Mouse (Mus musculus): Measurements from ENCODE around the gene Iffo2. TPM values are rescaled to one million over a fixed set of nuclear protein-coding genes. Genes with fewer than 3 reads are reported as not detected.
"Not testable (repeated sequence)": the region's sequence is repeated elsewhere in the genome, so short reads cannot be mapped to it uniquely, and the experiment has no call there.

The Iffo2 gene
- polyA plus RNA-seq (2016; fragmentation: Nextera tagmentation; extraction: Ambion mirVana): 4.8 and 4.9 TPM in 2 replicates

- H3K27me3 ChIP-seq (replicated peaks): peaks cover 12% of the 10 kb centered on the region; the same call in 1 of the 2 replicates
- not testable (repeated sequence) for H3K4me1 ChIP-seq (replicated peaks); H3K9ac ChIP-seq; H3K4me2 ChIP-seq; H3K4me3 ChIP-seq; ATAC-seq (ENCODE audit: insufficient number of reproducible peaks, low FRiP score); H3K36me3 ChIP-seq; H3K9me3 ChIP-seq (replicated peaks); H3K27ac ChIP-seq (ENCODE audit: poor library complexity, severe bottlenecking)
- WGBS: 81% methylated on average over 5 of the region's 5 CpGs
These were observed at the start of gene Iffo2 for GRCm38 (mm10) chr4:139530248-139530647. TSS of gene Iffo2 (plus strand) at chr4:139530548.

GRCm38 (mm10) chr4:139481400-139481799, 48.9 kb upstream of the Iffo2 start:
- H3K4me1 ChIP-seq (replicated peaks): peaks cover 17% of the 10 kb centered on the region
- no peak overlapping the region for H3K9ac ChIP-seq
- H3K9me3 ChIP-seq (replicated peaks): no peaks in the 10 kb centered on the region
- no peak overlapping the region for H3K4me2 ChIP-seq
- no peaks in the 10 kb centered on the region for H3K27me3 ChIP-seq (replicated peaks)
- peaks cover 99% of the 10 kb centered on the region for H3K36me3 ChIP-seq
- WGBS: 35% methylated on average over 1 of the region's 1 CpGs
- H3K4me3 ChIP-seq: no peak overlapping the region
- H3K27ac ChIP-seq (ENCODE audit: poor library complexity, severe bottlenecking): peak overlapping the region; percentile 43; the same call in 1 of the 2 replicates
- ATAC-seq (ENCODE audit: insufficient number of reproducible peaks, low FRiP score): peak; percentile 64

- no peak overlapping the region for H3K27ac ChIP-seq (ENCODE audit: poor library complexity, severe bottlenecking)
- H3K9ac ChIP-seq: no peak overlapping the region
- no peak overlapping the region for H3K4me2 ChIP-seq
- ATAC-seq (ENCODE audit: insufficient number of reproducible peaks, low FRiP score): no peak
- 92% methylated on average over 8 of the region's 8 CpGs for WGBS
- no peaks in the 10 kb centered on the region for H3K9me3 ChIP-seq (replicated peaks)
- H3K4me3 ChIP-seq: no peak overlapping the region
- peaks cover 17% of the 10 kb centered on the region for H3K4me1 ChIP-seq (replicated peaks)
- H3K27me3 ChIP-seq (replicated peaks): no peaks in the 10 kb centered on the region
- H3K36me3 ChIP-seq: peaks cover 99% of the 10 kb centered on the region
These were observed 46.8 kb upstream of the Iffo2 start for GRCm38 (mm10) chr4:139483461-139484105.

GRCm38 (mm10) chr4:139484496-139484895, 45.9 kb upstream of the Iffo2 start:
- Histone ChIP-seq H3K27me3 (replicated peaks) (no peaks in the 10 kb centered on the region), H3K4me1 (replicated peaks) (peaks cover 17% of the 10 kb centered on the region), H3K9ac (no peak overlapping the region), H3K4me2 (no peak overlapping the region), H3K27ac (ENCODE audit: poor library complexity, severe bottlenecking) (no peak overlapping the region), H3K4me3 (no peak overlapping the region), H3K9me3 (replicated peaks) (no peaks in the 10 kb centered on the region), H3K36me3 (peaks cover 99% of the 10 kb centered on the region)
- no peak for ATAC-seq (ENCODE audit: insufficient number of reproducible peaks, low FRiP score)
- WGBS: 81% methylated on average over 7 of the region's 7 CpGs

GRCm38 (mm10) chr4:139487085-139487484, 43.3 kb upstream of the Iffo2 start:
- H3K36me3 ChIP-seq: peaks cover 94% of the 10 kb centered on the region
- no peak overlapping the region for H3K4me3 ChIP-seq
- WGBS: 83% methylated on average over 10 of the region's 10 CpGs
- no peak overlapping the region for H3K9ac ChIP-seq
- H3K4me1 ChIP-seq (replicated peaks): peaks cover 20% of the 10 kb centered on the region
- no peak overlapping the region for H3K27ac ChIP-seq (ENCODE audit: poor library complexity, severe bottlenecking)
- no peak for ATAC-seq (ENCODE audit: insufficient number of reproducible peaks, low FRiP score)
- H3K9me3 ChIP-seq (replicated peaks): no peaks in the 10 kb centered on the region
- H3K4me2 ChIP-seq: no peak overlapping the region
- no peaks in the 10 kb centered on the region for H3K27me3 ChIP-seq (replicated peaks)

- Histone ChIP-seq H3K27ac (ENCODE audit: poor library complexity, severe bottlenecking) (no peak overlapping the region), H3K9ac (no peak overlapping the region), H3K36me3 (peaks cover 85% of the 10 kb centered on the region), H3K4me1 (replicated peaks) (peaks cover 32% of the 10 kb centered on the region), H3K4me2 (no peak overlapping the region), H3K9me3 (replicated peaks) (no peaks in the 10 kb centered on the region), H3K4me3 (no peak overlapping the region), H3K27me3 (replicated peaks) (no peaks in the 10 kb centered on the region)
- 84% methylated on average over 5 of the region's 5 CpGs for WGBS
- ATAC-seq (ENCODE audit: insufficient number of reproducible peaks, low FRiP score): no peak
These were observed 42.0 kb upstream of the Iffo2 start for GRCm38 (mm10) chr4:139488325-139488724.

- H3K9me3 ChIP-seq (replicated peaks): no peaks in the 10 kb centered on the region
- H3K9ac ChIP-seq: no peak overlapping the region
- H3K4me3 ChIP-seq: no peak overlapping the region
- no peak for ATAC-seq (ENCODE audit: insufficient number of reproducible peaks, low FRiP score)
- no peak overlapping the region for H3K27ac ChIP-seq (ENCODE audit: poor library complexity, severe bottlenecking)
- peaks cover 69% of the 10 kb centered on the region for H3K36me3 ChIP-seq
- H3K4me2 ChIP-seq: no peak overlapping the region
- peaks cover 36% of the 10 kb centered on the region for H3K4me1 ChIP-seq (replicated peaks)
- WGBS: 87% methylated on average over 1 of the region's 1 CpGs
- no peaks in the 10 kb centered on the region for H3K27me3 ChIP-seq (replicated peaks)
These were observed 40.4 kb upstream of the Iffo2 start for GRCm38 (mm10) chr4:139489946-139490345.

GRCm38 (mm10) chr4:139490413-139491055, 39.8 kb upstream of the Iffo2 start:
- H3K9me3 ChIP-seq (replicated peaks): no peaks in the 10 kb centered on the region
- no peak overlapping the region for H3K4me3 ChIP-seq
- no peak overlapping the region for H3K27ac ChIP-seq (ENCODE audit: poor library complexity, severe bottlenecking)
- peaks cover 36% of the 10 kb centered on the region for H3K4me1 ChIP-seq (replicated peaks)
- no peak overlapping the region for H3K9ac ChIP-seq
- H3K4me2 ChIP-seq: no peak overlapping the region
- peaks cover 63% of the 10 kb centered on the region for H3K36me3 ChIP-seq
- no peak for ATAC-seq (ENCODE audit: insufficient number of reproducible peaks, low FRiP score)
- WGBS: 66% methylated on average over 11 of the region's 11 CpGs
- no peaks in the 10 kb centered on the region for H3K27me3 ChIP-seq (replicated peaks)

- WGBS: 81% methylated on average over 5 of the region's 5 CpGs
- no peak overlapping the region for H3K9ac ChIP-seq
- no peaks in the 10 kb centered on the region for H3K9me3 ChIP-seq (replicated peaks)
- no peak for ATAC-seq (ENCODE audit: insufficient number of reproducible peaks, low FRiP score)
- no peak overlapping the region for H3K4me3 ChIP-seq
- H3K4me2 ChIP-seq: no peak overlapping the region
- H3K27ac ChIP-seq (ENCODE audit: poor library complexity, severe bottlenecking): no peak overlapping the region
- peaks cover 36% of the 10 kb centered on the region for H3K4me1 ChIP-seq (replicated peaks)
- H3K36me3 ChIP-seq: peaks cover 52% of the 10 kb centered on the region
- no peaks in the 10 kb centered on the region for H3K27me3 ChIP-seq (replicated peaks)
These were observed 38.7 kb upstream of the Iffo2 start for GRCm38 (mm10) chr4:139491541-139492170.

GRCm38 (mm10) chr4:139492258-139492833, 38.0 kb upstream of the Iffo2 start:
- Histone ChIP-seq H3K4me1 (replicated peaks) (peaks cover 36% of the 10 kb centered on the region), H3K4me2 (no peak overlapping the region), H3K27ac (ENCODE audit: poor library complexity, severe bottlenecking) (no peak overlapping the region), H3K9me3 (replicated peaks) (no peaks in the 10 kb centered on the region), H3K9ac (no peak overlapping the region), H3K27me3 (replicated peaks) (no peaks in the 10 kb centered on the region), H3K4me3 (no peak overlapping the region), H3K36me3 (peaks cover 45% of the 10 kb centered on the region)
- 0 out of 2 replicates have a peak, but pooled peaks have one; percentile 26 for ATAC-seq (ENCODE audit: insufficient number of reproducible peaks, low FRiP score)
- 29% methylated on average over 3 of the region's 3 CpGs for WGBS

All from heart, embryonic 12.5 days (tissue).